Comparison of ENCODE assay signal across 8 mouse cellular contexts in the genomic region with DNA sequence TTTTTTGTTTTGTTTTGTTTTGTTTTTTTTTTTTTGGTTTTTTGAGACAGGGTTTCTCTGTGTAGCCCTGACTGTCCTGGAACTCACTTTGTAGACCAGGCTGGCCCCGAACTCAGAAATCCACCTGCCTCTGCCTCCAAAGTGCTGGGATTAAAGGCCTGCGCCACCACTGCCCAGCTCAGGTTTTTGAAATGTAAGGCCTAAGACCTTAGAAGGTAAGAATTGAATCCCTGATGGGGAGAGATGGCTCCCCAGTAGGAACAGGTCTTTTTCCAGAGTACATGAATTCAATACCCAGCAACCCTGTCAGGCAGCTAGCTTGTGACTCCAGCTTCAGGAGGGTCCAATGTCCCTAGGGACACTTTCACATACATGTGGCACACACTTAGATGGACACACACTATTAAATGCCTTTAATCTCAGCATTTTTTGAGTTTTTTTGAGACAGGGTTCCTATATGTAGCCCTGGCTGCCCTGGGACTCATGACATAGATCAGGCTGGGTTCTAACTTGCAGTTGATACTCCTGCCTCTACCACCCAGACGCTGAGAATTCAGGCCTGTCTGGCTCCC. TPM values are rescaled to one million over a fixed set of nuclear protein-coding genes. Genes with fewer than 3 reads are reported as not detected.
DNase-seq lines count a peak whose midpoint lies in the region; ATAC-seq and TF ChIP-seq lines count a peak whose summit lies in the region.

No protein-coding gene starts in this region.

- peaks cover 4% of the 10 kb centered on the region; the same call in 1 of the 2 replicates for H3K4me1 ChIP-seq in cortical plate, adult 2 months (ENCODE audit: control insufficient read depth, insufficient read depth, low read length)
- H3K4me1 ChIP-seq in liver, embryonic 11.5 days (replicated peaks; ENCODE audit: control insufficient read depth, insufficient read depth, low read length) = peaks cover 32% of the 10 kb centered on the region

- peak; percentile 20 for DNase-seq in kidney, adult 11 months
- DNase-seq in kidney, postnatal 4 days = no peak
- DNase-seq in A20 (ENCODE audit: low read depth, low spot score) = peak; percentile 45
- no peak for DNase-seq in liver, embryonic 11.5 days (ENCODE audit: low spot score)
- no peak for DNase-seq in urinary bladder, adult 2 months (ENCODE audit: low spot score)
- DNase-seq in adrenal gland, postnatal 4 days (ENCODE audit: low spot score in 2 of 2) = no peak
- DNase-seq in frontal cortex, postnatal 36 days (ENCODE audit: low spot score in 2 of 2) = no peak

- H3K9ac ChIP-seq in liver, embryonic 11.5 days (ENCODE audit: low read depth, low read length) = no peak overlapping the region

- no peak for TF ChIP-seq CTCF in cortical plate, adult 2 months (IDR thresholded peaks at IDR 0.05; ENCODE audit: extremely low read depth, insufficient read depth, low read length)

- no peak overlapping the region for H3K4me3 ChIP-seq in cortical plate, adult 2 months (ENCODE audit: insufficient read depth, low read length)
- no peak overlapping the region for H3K4me3 ChIP-seq in liver, embryonic 11.5 days (ENCODE audit: low read depth, low read length)

- no peaks in the 10 kb centered on the region for H3K9me3 ChIP-seq in liver, embryonic 11.5 days (ENCODE audit: control insufficient read depth, low read length)

- no peak for TF ChIP-seq POLR2A in cortical plate, adult 2 months (IDR thresholded peaks at IDR 0.05; ENCODE audit: extremely low read depth, insufficient read depth, low read length)

- H3K27me3 ChIP-seq in liver, embryonic 11.5 days (replicated peaks; ENCODE audit: control insufficient read depth, insufficient read depth, low read length) = no peaks in the 10 kb centered on the region

- H3K4me2 ChIP-seq in liver, embryonic 11.5 days = no peak overlapping the region

- peaks cover 6% of the 10 kb centered on the region for H3K36me3 ChIP-seq in liver, embryonic 11.5 days (ENCODE audit: control insufficient read depth, insufficient read depth, low read length)

- 93% methylated on average over 3 of the region's 3 CpGs for WGBS in liver, embryonic 11.5 days

- H3K27ac ChIP-seq in cortical plate, adult 2 months (ENCODE audit: insufficient read depth, low read length) = peak overlapping the region; percentile 100
- H3K27ac ChIP-seq in liver, embryonic 11.5 days (ENCODE audit: low read depth, low read length) = peak overlapping the region; percentile 26; the same call in 1 of the 2 replicates

- ATAC-seq in liver, embryonic 11.5 days (replicated peaks; ENCODE audit: low FRiP score) = no peak

RNA-seq across cellular contexts. Expression of a gene that starts 1.0 kb away (rescaled TPM):
- 769 and 804 TPM in 2 replicates for polyA plus RNA-seq in cortical plate, adult 2 months (2012; rRNA removed)
- 772 and 827 TPM in 2 replicates for polyA plus RNA-seq in liver, embryonic 11.5 days (2014; fragmentation: Nextera tagmentation; extraction: Ambion mirVana)
- polyA plus RNA-seq in urinary bladder, adult 2 months (2012; rRNA removed) = 740 and 949 TPM in 2 replicates
- total RNA-seq in adrenal gland, postnatal 4 days (2021) = 1,000 to 10,000 TPM; 1,138 to 1,334 TPM

RNA-seq across cellular contexts. Expression of a gene that starts 1.9 kb away (rescaled TPM):
- polyA plus RNA-seq in cortical plate, adult 2 months (2012; rRNA removed) = 0.21 and 0.36 TPM in 2 replicates
- polyA plus RNA-seq in liver, embryonic 11.5 days (2014; fragmentation: Nextera tagmentation; extraction: Ambion mirVana) = 0.18 and 0.34 TPM in 2 replicates
- 0.29 and 0.40 TPM in 2 replicates for polyA plus RNA-seq in urinary bladder, adult 2 months (2012; rRNA removed)
- under 1 TPM in 1 of 2 experiments, not detected in 1; 0.25 TPM for total RNA-seq in adrenal gland, postnatal 4 days (2021)

RNA-seq across cellular contexts. Expression of a gene that starts 42.9 kb away (rescaled TPM):
- 16.2 and 16.9 TPM in 2 replicates for polyA plus RNA-seq in cortical plate, adult 2 months (2012; rRNA removed)
- polyA plus RNA-seq in liver, embryonic 11.5 days (2014; fragmentation: Nextera tagmentation; extraction: Ambion mirVana) = 18.5 and 19.4 TPM in 2 replicates
- polyA plus RNA-seq in urinary bladder, adult 2 months (2012; rRNA removed) = 15.7 and 16.8 TPM in 2 replicates
- total RNA-seq in adrenal gland, postnatal 4 days (2021) = 10 to 100 TPM; 14.0 to 16.0 TPM

RNA-seq across cellular contexts. Expression of a gene that starts 50.1 kb away (rescaled TPM):
- 32.6 and 33.8 TPM in 2 replicates for polyA plus RNA-seq in cortical plate, adult 2 months (2012; rRNA removed)
- polyA plus RNA-seq in liver, embryonic 11.5 days (2014; fragmentation: Nextera tagmentation; extraction: Ambion mirVana) = 104 and 108 TPM in 2 replicates
- polyA plus RNA-seq in urinary bladder, adult 2 months (2012; rRNA removed) = 75.6 and 92.2 TPM in 2 replicates
- 100 to 1,000 TPM; 582 to 655 TPM for total RNA-seq in adrenal gland, postnatal 4 days (2021)

RNA-seq across cellular contexts. Expression of a gene that starts 50.4 kb away (rescaled TPM):
- 34.8 and 36.3 TPM in 2 replicates for polyA plus RNA-seq in cortical plate, adult 2 months (2012; rRNA removed)
- 63.6 and 67.9 TPM in 2 replicates for polyA plus RNA-seq in liver, embryonic 11.5 days (2014; fragmentation: Nextera tagmentation; extraction: Ambion mirVana)
- polyA plus RNA-seq in urinary bladder, adult 2 months (2012; rRNA removed) = 3.5 and 7.5 TPM in 2 replicates
- total RNA-seq in adrenal gland, postnatal 4 days (2021) = 10 to 100 TPM; 34.2 to 37.0 TPM

Comparison
In these comparisons a context has a peak if more than half of its experiments do, and no peak if none do; other contexts are left out.
1. DNase-seq: peak in kidney, adult 11 months (single experiment) and A20 (single experiment); none in kidney, postnatal 4 days (0 of 2), liver, embryonic 11.5 days (single experiment), urinary bladder, adult 2 months (single experiment), adrenal gland, postnatal 4 days (0 of 2) and frontal cortex, postnatal 36 days (0 of 2).